Mouse (Mus musculus) forebrain, embryonic 14.5 days (tissue): ENCODE results near the gene Syngr3. TPM values are rescaled to one million over a fixed set of nuclear protein-coding genes. Genes with fewer than 3 reads are reported as not detected.

Experiments
- ATAC-seq: fragments of 200-750 bp; cut with Nextera tagmentation; 2 replicates; pipeline ENCODE4 v1.8.0; 2017; ENCODE audit warnings: mild to moderate bottlenecking, moderate library complexity
- DNase-seq: peaks from one replicate; pipeline ENCODE4 v3.0.0-alpha.2; 2015; ENCODE audit warnings: low spot score
- H3K27ac ChIP-seq: fragments of 300-500 bp; sonication (generic); 2 replicates; pipeline ENCODE4 v1.5.1; 2014; ENCODE audit warnings: low read depth, mild to moderate bottlenecking, control low read depth, low read length, moderate library complexity
- H3K27me3 ChIP-seq: fragments of 300-500 bp; sonication (generic); replicated peaks from 2 replicates; pipeline ENCODE4 v1.6.1; 2014; ENCODE audit warnings: low read length, control low read depth, mixed read lengths; ENCODE audit not compliant: control insufficient read depth, insufficient read depth
- H3K36me3 ChIP-seq: fragments of 300-500 bp; sonication (generic); 2 replicates; pipeline ENCODE4 v1.6.1; 2014; ENCODE audit warnings: low read length, control low read depth; ENCODE audit not compliant: control insufficient read depth, insufficient read depth
- H3K4me1 ChIP-seq: fragments of 300-500 bp; sonication (generic); 2 replicates; pipeline ENCODE4 v1.6.1; 2014; ENCODE audit warnings: antibody characterized with exemption, low read length, control low read depth; ENCODE audit not compliant: control insufficient read depth, insufficient read depth
- H3K4me2 ChIP-seq: fragments of 300-500 bp; sonication (generic); 2 replicates; pipeline ENCODE4 v1.6.1; 2014; ENCODE audit warnings: mild to moderate bottlenecking, control low read depth, low read length
- H3K4me3 ChIP-seq: fragments of 300-500 bp; sonication (generic); 2 replicates; pipeline ENCODE4 v1.5.1; 2014; ENCODE audit warnings: low read depth, low read length, control low read depth
- H3K9ac ChIP-seq: fragments of 300-500 bp; sonication (generic); 2 replicates; pipeline ENCODE4 v1.6.1; 2014; ENCODE audit warnings: mild to moderate bottlenecking, low read length, control low read depth, moderate library complexity
- H3K9me3 ChIP-seq: fragments of 300-500 bp; sonication (generic); replicated peaks from 2 replicates; pipeline ENCODE4 v1.6.1; 2016; ENCODE audit warnings: low read length, control low read depth, mixed read lengths; ENCODE audit not compliant: control insufficient read depth
- WGBS: fragments of 180-500 bp; shearing (Covaris S2); extraction: QIAGEN DNeasy Blood & Tissue Kit; methylation state at CpG from one replicate; pipeline ENCODE4 v1.1.7; 2014; 5-methylcytosine and 5-hydroxymethylcytosine counted together
- polyA plus RNA-seq: library from polyadenylated mRNA; unstranded; fragments of >200 nt; fragmentation: Nextera tagmentation; extraction: Ambion mirVana; gene quantifications from 2 replicates; pipeline ENCODE4 v1.2.1, GENCODE M21; 2014

The Syngr3 gene
- polyA plus RNA-seq, 1 experiment from 2014 or later, result 105 TPM

DNA sequence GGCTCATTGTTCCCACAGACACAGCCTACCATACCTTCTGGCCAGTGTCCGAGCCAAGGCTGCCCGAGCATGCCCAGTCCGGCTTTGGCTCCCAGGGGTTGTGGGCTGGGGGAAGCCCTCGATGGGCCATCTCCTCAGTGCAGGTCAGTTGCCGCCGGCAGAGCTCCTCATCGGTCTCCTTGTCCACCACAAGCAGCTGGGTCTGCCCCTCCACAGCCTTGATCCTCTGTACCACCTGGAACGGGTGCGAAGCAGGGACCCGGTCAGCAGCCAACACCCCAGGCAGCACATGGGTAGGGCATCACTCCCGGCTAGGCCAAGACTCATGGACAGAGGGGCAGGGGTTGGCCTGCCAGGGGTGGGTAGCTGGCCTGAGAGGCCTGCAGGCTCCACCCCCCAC, 42.3 kb downstream of the Syngr3 start:
- H3K4me1 ChIP-seq, result peaks cover 3% of the 10 kb centered on the region
- H3K9ac ChIP-seq, result no peak overlapping the region; the same call in 1 of the 2 replicates
- ATAC-seq (no peak), DNase-seq (no peak)
- no peak overlapping the region for H3K4me2 ChIP-seq
- H3K27me3 ChIP-seq, result peaks cover 11% of the 10 kb centered on the region
- WGBS, result 82% methylated on average over 11 of the region's 11 CpGs
- no peak overlapping the region for H3K27ac ChIP-seq
- H3K9me3 ChIP-seq, result no peaks in the 10 kb centered on the region
- no peaks in the 10 kb centered on the region for H3K36me3 ChIP-seq
- no peak overlapping the region for H3K4me3 ChIP-seq

DNA sequence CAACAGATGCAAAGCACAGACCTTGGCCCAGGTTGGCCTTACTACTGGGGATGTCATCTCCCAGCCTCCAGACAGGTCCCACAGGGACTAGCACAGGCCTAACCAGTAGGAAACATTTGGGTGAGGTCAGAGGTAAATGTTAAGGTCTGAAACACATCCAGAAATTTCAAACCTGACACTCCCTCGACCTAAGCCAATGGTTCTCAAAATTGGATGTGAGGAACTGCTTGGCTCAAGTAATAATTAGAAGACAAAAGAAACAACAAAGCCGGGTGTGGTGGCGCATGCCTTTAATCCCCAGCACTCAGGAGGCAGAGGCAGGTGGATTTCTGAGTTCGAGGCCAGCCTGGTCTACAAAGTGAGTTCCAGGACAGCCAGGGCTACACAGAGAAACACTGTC, 43.4 kb downstream of the Syngr3 start:
- Histone ChIP-seq H3K4me3 (no peak overlapping the region), H3K9ac (no peak overlapping the region), H3K36me3 (no peaks in the 10 kb centered on the region), H3K4me1 (peaks cover 3% of the 10 kb centered on the region), H3K9me3 (no peaks in the 10 kb centered on the region), H3K27me3 (peaks cover 11% of the 10 kb centered on the region), H3K27ac (no peak overlapping the region), H3K4me2 (no peak overlapping the region)
- WGBS, result 83% methylated on average over 4 of the region's 4 CpGs
- DNase-seq (no peak), ATAC-seq (no peak)

DNA sequence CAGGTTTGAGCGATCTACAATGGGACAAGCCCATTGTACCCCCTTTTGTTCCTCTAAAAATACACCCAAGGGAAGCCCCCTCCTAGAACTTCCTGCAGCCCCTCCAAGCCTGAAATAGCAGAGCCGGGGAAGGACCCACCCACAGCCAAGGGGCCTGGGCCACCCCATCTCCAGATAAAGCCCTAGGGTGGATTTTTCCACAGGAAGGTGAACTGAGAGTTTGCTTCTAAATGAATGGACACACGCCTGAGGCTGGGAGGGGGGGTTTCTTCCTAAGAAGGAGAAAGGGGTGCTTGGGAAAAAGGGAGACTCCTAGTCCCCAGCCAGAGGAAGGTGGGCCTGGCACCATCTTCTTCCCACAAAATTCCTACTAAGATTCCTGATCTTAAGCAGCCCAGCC, 43.8 kb downstream of the Syngr3 start:
- H3K27me3 ChIP-seq, result peaks cover 7% of the 10 kb centered on the region
- H3K9me3 ChIP-seq, result no peaks in the 10 kb centered on the region
- 81% methylated on average over 3 of the region's 3 CpGs for WGBS
- no peaks in the 10 kb centered on the region for H3K36me3 ChIP-seq
- no peak overlapping the region for H3K4me2 ChIP-seq
- H3K4me1 ChIP-seq, result peaks cover 3% of the 10 kb centered on the region
- H3K27ac ChIP-seq, result no peak overlapping the region
- DNase-seq (no peak), ATAC-seq (no peak)
- H3K9ac ChIP-seq, result no peak overlapping the region
- H3K4me3 ChIP-seq, result no peak overlapping the region

DNA sequence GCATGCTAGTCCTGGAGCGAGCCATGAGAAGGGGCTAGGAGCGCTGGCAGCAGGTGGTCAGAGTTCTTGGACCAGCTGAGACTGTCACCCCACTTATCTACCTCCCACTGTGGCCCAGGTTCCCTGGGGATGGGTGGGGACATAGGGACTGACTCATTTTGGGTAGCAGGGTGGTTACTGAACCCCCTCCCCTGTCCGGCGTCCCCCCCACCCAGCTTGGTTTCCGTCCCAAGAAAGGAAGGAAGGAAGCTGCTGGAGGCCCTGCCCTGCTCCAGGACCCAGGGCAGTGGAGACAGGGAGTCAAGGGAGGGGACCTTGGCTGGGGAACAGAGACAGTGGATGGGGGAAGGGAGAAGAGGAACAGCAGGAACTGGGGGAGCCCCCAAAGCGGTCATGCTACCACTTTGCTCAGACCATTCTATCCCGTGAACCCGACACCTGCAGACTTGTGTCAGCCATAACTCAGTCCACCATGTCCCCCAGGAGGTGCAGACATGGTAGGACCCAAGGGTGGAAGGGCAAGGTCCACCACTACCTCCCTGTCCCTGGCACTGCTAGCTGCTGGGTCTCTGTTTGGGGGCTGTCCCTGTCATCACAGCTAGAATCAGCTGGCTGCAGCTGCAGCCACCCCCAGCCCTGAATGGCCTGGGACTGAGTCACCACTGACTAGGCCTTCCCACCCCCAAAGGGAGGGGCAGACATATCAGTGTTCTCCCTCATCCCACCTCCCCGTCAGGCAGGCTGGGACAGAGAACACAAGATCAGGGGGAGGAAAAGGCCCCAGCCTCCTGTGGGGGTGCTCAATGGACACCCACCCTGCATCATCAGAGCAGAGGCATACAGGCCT, 44.7 kb downstream of the Syngr3 start:
- Histone ChIP-seq H3K9ac (no peak overlapping the region), H3K27ac (peak overlapping the region; percentile 14; the same call in 1 of the 2 replicates), H3K4me3 (no peak overlapping the region), H3K36me3 (no peaks in the 10 kb centered on the region), H3K27me3 (no peaks in the 10 kb centered on the region), H3K4me1 (peaks cover 3% of the 10 kb centered on the region), H3K4me2 (no peak overlapping the region), H3K9me3 (no peaks in the 10 kb centered on the region)
- no peak for ATAC-seq
- 89% methylated on average over 9 of the region's 9 CpGs for WGBS
- no peak for DNase-seq

DNA sequence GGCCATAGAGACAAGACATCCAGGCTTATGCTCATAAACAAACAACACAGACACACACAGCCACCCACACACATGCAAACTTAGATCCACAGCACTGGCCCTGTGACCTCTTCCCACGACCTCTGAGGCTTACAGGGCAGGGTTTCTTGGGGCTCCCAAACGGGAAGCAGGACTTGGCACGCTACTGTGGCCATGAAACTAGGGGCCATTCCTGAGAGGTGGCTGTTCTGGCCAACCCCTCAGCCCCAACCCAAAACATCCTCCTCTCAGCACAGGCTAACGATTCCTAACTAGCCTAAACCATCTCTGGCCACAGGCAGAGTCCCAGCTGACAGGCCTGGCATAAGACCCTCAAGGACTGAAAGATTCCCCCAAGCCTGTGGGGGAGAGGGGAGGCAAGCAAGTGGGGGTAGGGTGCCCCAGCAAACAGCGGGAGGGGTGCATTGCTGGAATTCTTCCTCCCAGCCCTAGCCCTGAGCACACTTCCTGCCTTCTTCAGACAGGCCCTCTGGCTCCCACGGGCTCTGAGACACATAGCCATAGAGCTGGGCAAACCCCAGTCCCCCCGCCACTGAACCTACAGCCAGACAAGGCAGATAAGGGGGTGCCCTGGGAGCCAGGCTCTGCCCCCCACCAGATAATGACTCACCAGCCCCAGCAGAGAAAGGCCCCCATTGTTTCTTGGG, 45.6 kb downstream of the Syngr3 start:
- Histone ChIP-seq H3K4me3 (no peak overlapping the region), H3K27ac (peak overlapping the region; percentile 14; the same call in 1 of the 2 replicates), H3K4me1 (no peaks in the 10 kb centered on the region), H3K36me3 (no peaks in the 10 kb centered on the region), H3K4me2 (no peak overlapping the region), H3K9me3 (no peaks in the 10 kb centered on the region), H3K9ac (no peak overlapping the region), H3K27me3 (no peaks in the 10 kb centered on the region)
- WGBS, result 63% methylated on average over 7 of the region's 7 CpGs
- DNase-seq (no peak), ATAC-seq (no peak)

DNA sequence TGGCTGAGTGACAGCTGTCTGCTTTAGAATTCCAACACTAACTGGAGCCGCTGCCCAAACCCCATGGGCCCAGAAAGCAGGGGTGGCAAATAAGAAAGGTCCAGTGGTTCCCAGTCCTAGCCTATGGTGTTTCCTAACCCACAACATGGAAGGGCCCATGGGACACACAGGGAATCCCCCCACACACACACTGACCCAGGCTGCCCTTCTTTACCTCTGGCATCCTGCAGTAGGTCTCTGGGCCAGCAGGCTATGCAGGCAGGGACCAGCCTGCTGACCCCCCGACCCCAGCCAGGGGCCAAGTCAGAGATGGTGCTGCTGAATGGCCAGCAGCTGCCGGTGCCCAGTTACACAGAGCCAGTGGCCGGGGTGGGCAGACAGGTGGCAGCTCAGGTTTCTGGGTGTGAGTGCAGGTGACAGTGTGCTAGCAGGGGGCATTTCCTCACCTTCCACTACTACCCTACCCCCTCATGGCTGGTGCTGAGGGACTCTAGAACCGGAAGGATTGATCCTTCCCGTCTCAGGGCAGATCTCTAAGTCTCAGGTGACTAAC, 46.9 kb downstream of the Syngr3 start:
- ATAC-seq (no peak), DNase-seq (no peak)
- Histone ChIP-seq H3K36me3 (no peaks in the 10 kb centered on the region), H3K27me3 (no peaks in the 10 kb centered on the region), H3K4me3 (no peak overlapping the region), H3K9ac (no peak overlapping the region), H3K27ac (no peak overlapping the region), H3K4me2 (no peak overlapping the region), H3K9me3 (no peaks in the 10 kb centered on the region), H3K4me1 (no peaks in the 10 kb centered on the region)
- WGBS, result 78% methylated on average over 6 of the region's 6 CpGs

DNA sequence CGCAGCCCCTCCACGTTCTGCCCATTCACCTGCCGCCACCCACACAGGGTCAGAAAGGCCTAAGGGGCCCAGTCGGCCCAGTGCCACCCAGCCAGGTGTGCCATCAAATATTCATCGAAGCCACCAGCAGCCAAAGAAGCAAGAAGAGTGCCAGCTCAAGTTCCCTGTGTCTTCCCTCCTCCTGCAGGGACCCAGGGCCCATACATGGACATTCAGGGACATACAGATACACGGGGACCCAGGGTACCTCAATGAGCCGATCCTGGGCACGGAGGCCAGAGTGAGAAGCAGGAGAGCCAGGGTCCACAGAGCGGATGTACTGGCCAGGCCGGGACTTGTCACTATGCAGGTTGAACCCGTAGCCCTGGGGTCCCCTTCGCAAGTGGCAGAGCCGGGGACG, 47.8 kb downstream of the Syngr3 start:
- Histone ChIP-seq H3K9me3 (no peaks in the 10 kb centered on the region), H3K9ac (no peak overlapping the region), H3K4me3 (no peak overlapping the region), H3K4me1 (no peaks in the 10 kb centered on the region), H3K27ac (no peak overlapping the region), H3K27me3 (no peaks in the 10 kb centered on the region), H3K4me2 (no peak overlapping the region), H3K36me3 (no peaks in the 10 kb centered on the region)
- DNase-seq (no peak), ATAC-seq (no peak)
- 92% methylated on average over 14 of the region's 14 CpGs for WGBS

DNA sequence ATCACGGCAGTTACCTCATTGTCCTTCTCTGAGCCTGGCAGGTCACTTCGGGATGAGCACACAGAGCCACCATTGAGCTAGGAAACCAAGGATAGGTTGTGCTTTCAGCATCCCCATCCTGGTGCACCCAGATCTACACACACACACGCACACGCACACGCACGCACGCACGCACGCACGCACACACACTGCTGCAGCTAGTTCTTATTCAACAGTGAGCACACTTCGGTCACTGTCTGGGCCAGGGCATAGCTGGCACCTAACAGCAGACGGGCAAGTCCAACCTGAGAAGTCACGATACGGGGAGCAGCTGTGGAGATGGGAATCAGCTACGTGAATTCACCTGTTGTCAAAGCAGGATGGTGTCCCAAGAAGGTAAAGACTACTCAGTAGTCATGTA, 49.2 kb downstream of the Syngr3 start:
- WGBS, result 93% methylated on average over 15 of the region's 15 CpGs
- H3K36me3 ChIP-seq, result no peaks in the 10 kb centered on the region
- H3K9ac ChIP-seq, result no peak overlapping the region
- H3K4me2 ChIP-seq, result no peak overlapping the region
- ATAC-seq (no peak), DNase-seq (no peak)
- H3K4me3 ChIP-seq, result no peak overlapping the region
- no peaks in the 10 kb centered on the region for H3K4me1 ChIP-seq
- H3K9me3 ChIP-seq, result no peaks in the 10 kb centered on the region
- no peak overlapping the region for H3K27ac ChIP-seq
- H3K27me3 ChIP-seq, result no peaks in the 10 kb centered on the region

DNA sequence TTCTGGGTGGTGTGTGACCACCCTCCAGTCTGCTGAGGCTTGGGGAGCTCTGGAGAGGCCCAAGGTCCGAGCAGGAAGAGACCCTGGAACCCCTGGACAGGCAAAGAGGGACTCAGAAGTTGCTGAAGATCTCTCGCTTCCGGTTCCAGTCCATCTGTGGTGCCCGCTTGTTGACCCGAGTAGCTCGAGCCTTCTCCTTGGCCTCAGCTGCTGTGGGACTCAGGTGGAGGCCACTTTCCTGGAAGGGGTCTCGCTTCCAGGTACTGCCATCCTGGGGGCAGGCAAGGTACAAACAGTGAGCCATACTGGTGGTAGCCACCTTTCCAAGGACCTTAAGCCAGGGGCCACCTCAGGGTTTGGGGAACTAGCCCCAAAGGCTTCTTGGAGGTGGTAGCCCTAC, 49.6 kb downstream of the Syngr3 start:
- H3K27me3 ChIP-seq, result no peaks in the 10 kb centered on the region
- no peak for DNase-seq
- no peaks in the 10 kb centered on the region for H3K9me3 ChIP-seq
- no peaks in the 10 kb centered on the region for H3K36me3 ChIP-seq
- no peak overlapping the region for H3K4me3 ChIP-seq
- no peak for ATAC-seq
- no peaks in the 10 kb centered on the region for H3K4me1 ChIP-seq
- no peak overlapping the region for H3K9ac ChIP-seq
- H3K4me2 ChIP-seq, result no peak overlapping the region
- no peak overlapping the region for H3K27ac ChIP-seq
- WGBS, result 88% methylated on average over 7 of the region's 7 CpGs
